Mouse (Mus musculus): Measurements from ENCODE around the gene Agbl3.

- no peak for TF ChIP-seq CTCF (IDR thresholded peaks at IDR 0.05; ENCODE audit: extremely low read depth, insufficient read depth, insufficient read length, insufficient replicate concordance)
- TF ChIP-seq POLR2A (IDR thresholded peaks at IDR 0.05; ENCODE audit: low read depth, low read length) = no peak
These were observed 126.9 kb downstream of the Agbl3 start for GRCm38 (mm10) chr6:34907121-34907614.

All from spleen, adult 2 months (tissue).